Mouse (Mus musculus) embryonic fibroblast, embryonic 13.5 days (primary cell): ENCODE measurements around the gene Snx8.

Experiments used
- CTCF ChIP-seq: IDR thresholded peaks from 2 replicates; pipeline ENCODE4 v1.5.1; 2011; ENCODE audit warnings: mild to moderate bottlenecking, control low read depth, low read length, moderate library complexity, borderline replicate concordance; ENCODE audit not compliant: insufficient read depth
- POLR2A ChIP-seq: IDR thresholded peaks from 2 replicates; pipeline ENCODE4 v1.6.1; 2011; ENCODE audit warnings: low read depth, mild to moderate bottlenecking, control low read depth, low read length, moderate library complexity

DNA sequence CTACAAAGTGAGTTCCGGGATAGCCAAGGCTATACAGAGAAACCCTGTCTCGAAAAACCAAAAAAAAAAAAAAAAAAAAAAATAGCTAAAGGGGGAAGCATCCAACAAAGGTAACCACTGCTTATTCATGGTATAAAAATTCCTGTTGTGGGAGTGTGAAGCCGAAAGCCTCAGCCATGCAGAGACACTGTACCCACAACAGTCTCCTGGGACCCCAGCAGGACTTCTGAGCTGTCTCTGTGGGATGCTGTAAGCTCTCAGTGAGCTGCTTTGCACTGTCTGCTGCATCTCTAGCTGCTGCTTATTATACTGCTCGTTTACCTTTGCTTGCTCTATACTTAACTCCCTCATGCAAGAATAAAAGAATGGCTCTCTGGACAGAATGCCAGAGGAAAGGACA, 90.8 kb downstream of the Snx8 start:
- no peak for TF ChIP-seq CTCF
- no peak for TF ChIP-seq POLR2A
